Mouse (Mus musculus): ENCODE measurements around the gene Tmem150b.

The Tmem150b gene

GRCm38 (mm10) chr7:4724359-4724758 is 690 bp downstream of the Tmem150b start:
- DNase-seq = no peak

GRCm38 (mm10) chr7:4723508-4723907 is 1.5 kb downstream of the Tmem150b start:
- peak; percentile 33 for DNase-seq

GRCm38 (mm10) chr7:4719276-4719675 is 5.8 kb downstream of the Tmem150b start:
- DNase-seq = no peak

- DNase-seq = no peak
Measured at GRCm38 (mm10) chr7:4716955-4717354, 8.1 kb downstream of the Tmem150b start.

- DNase-seq = no peak
Measured at GRCm38 (mm10) chr7:4712594-4712993, 12.5 kb downstream of the Tmem150b start.

- peak; percentile 42 for DNase-seq
Measured at GRCm38 (mm10) chr7:4705098-4705497, 20.0 kb downstream of the Tmem150b start.

- DNase-seq = no peak
Measured at GRCm38 (mm10) chr7:4703195-4703594, 21.9 kb downstream of the Tmem150b start.

GRCm38 (mm10) chr7:4702334-4702733 is 22.7 kb downstream of the Tmem150b start:
- no peak for DNase-seq

GRCm38 (mm10) chr7:4693004-4693403 is 32.0 kb downstream of the Tmem150b start:
- no peak for DNase-seq

- peak; percentile 52 for DNase-seq
Measured at GRCm38 (mm10) chr7:4690951-4691653, 33.9 kb downstream of the Tmem150b start.

GRCm38 (mm10) chr7:4690387-4690786 is 34.7 kb downstream of the Tmem150b start, which contains the start of gene Brsk1:
TSS of gene Brsk1 (plus strand) at chr7:4690604.
- peak; percentile 80 for DNase-seq

- peak; percentile 87 for DNase-seq
Measured at GRCm38 (mm10) chr7:4684632-4685417, 40.2 kb downstream of the Tmem150b start, which contains the start of gene Hspbp1. TSS of gene Hspbp1 (minus strand) at chr7:4685068.

- no peak for DNase-seq
Measured at GRCm38 (mm10) chr7:4684203-4684602, 40.8 kb downstream of the Tmem150b start.

- no peak for DNase-seq
Measured at GRCm38 (mm10) chr7:4683307-4683706, 41.7 kb downstream of the Tmem150b start.

- no peak for DNase-seq
Measured at GRCm38 (mm10) chr7:4675200-4675599, 49.8 kb downstream of the Tmem150b start.

GRCm38 (mm10) chr7:4674114-4674731 is 50.8 kb downstream of the Tmem150b start:
- DNase-seq = no peak

GRCm38 (mm10) chr7:4671956-4672355 is 53.1 kb downstream of the Tmem150b start:
- no peak for DNase-seq

- DNase-seq = no peak
Measured at GRCm38 (mm10) chr7:4670655-4671255, 54.3 kb downstream of the Tmem150b start.

- DNase-seq = no peak
Measured at GRCm38 (mm10) chr7:4669156-4669555, 55.9 kb downstream of the Tmem150b start.

- DNase-seq = no peak
Measured at GRCm38 (mm10) chr7:4668506-4668905, 56.5 kb downstream of the Tmem150b start.

- DNase-seq = no peak
Measured at GRCm38 (mm10) chr7:4666871-4667270, 58.2 kb downstream of the Tmem150b start.

GRCm38 (mm10) chr7:4663742-4664141 is 61.3 kb downstream of the Tmem150b start:
- no peak for DNase-seq

GRCm38 (mm10) chr7:4663179-4663578 is 61.9 kb downstream of the Tmem150b start:
- DNase-seq = no peak

All from cerebellum, adult 11 months (tissue).